Mouse (Mus musculus) heart, embryonic 16.5 days (tissue): ENCODE measurements around the gene Spindoc. TPM values are rescaled to one million over a fixed set of nuclear protein-coding genes. Genes with fewer than 3 reads are reported as not detected.

Source experiments
- ATAC-seq: fragments of 200-750 bp; cut with Nextera tagmentation; replicated peaks from 2 replicates; pipeline ENCODE4 v1.8.0; 2017; ENCODE audit warnings: moderate number of reproducible peaks; ENCODE audit not compliant: insufficient read depth, low FRiP score; ENCODE audit errors: extremely low read depth
- H3K27ac ChIP-seq: fragments of 300-500 bp; sonication (generic); 2 replicates; pipeline ENCODE4 v1.5.1; 2014; ENCODE audit warnings: mild to moderate bottlenecking, low read length, control low read depth, moderate library complexity
- H3K27me3 ChIP-seq: fragments of 300-500 bp; sonication (generic); 2 replicates; pipeline ENCODE4 v1.6.1; 2014; ENCODE audit warnings: low read length, mixed read lengths; ENCODE audit not compliant: control insufficient read depth, insufficient read depth
- H3K36me3 ChIP-seq: fragments of 300-500 bp; sonication (generic); 2 replicates; pipeline ENCODE4 v1.6.1; 2014; ENCODE audit not compliant: control insufficient read depth, insufficient read depth
- H3K4me1 ChIP-seq: fragments of 300-500 bp; sonication (generic); 2 replicates; pipeline ENCODE4 v1.6.1; 2014; ENCODE audit warnings: low read length, mixed read lengths; ENCODE audit not compliant: control insufficient read depth, insufficient read depth
- H3K4me2 ChIP-seq: fragments of 300-500 bp; sonication (generic); 2 replicates; pipeline ENCODE4 v1.6.1; 2014; ENCODE audit warnings: low read depth, mild to moderate bottlenecking, control low read depth, low read length
- H3K4me3 ChIP-seq: fragments of 300-500 bp; sonication (generic); 2 replicates; pipeline ENCODE4 v1.5.1; 2014; ENCODE audit warnings: mild to moderate bottlenecking, control low read depth, low read length
- H3K9ac ChIP-seq: fragments of 300-500 bp; sonication (generic); 2 replicates; pipeline ENCODE4 v1.6.1; 2014; ENCODE audit warnings: low read length, control low read depth
- H3K9me3 ChIP-seq: fragments of 300-500 bp; sonication (generic); replicated peaks from 2 replicates; pipeline ENCODE4 v1.6.1; 2016; ENCODE audit warnings: low read length; ENCODE audit not compliant: control insufficient read depth
- WGBS: fragments of 180-500 bp; shearing (Covaris S2); extraction: QIAGEN DNeasy Blood & Tissue Kit; methylation state at CpG from one replicate; pipeline ENCODE4 v1.1.7; 2014; 5-methylcytosine and 5-hydroxymethylcytosine counted together
- polyA plus RNA-seq: library from polyadenylated mRNA; unstranded; fragments of >200 nt; fragmentation: Nextera tagmentation; extraction: Ambion mirVana; gene quantifications from 2 replicates; pipeline ENCODE4 v1.2.1, GENCODE M21; 2015

Gene Spindoc
- polyA plus RNA-seq, 1 experiment from 2014 or later = 15.0 TPM

- Histone ChIP-seq H3K4me2 (peak overlapping the region; percentile 97), H3K4me3 (peak overlapping the region; percentile 97), H3K9ac (peak overlapping the region; percentile 97), H3K27ac (peak overlapping the region; percentile 86), H3K4me1 (peaks cover 48% of the 10 kb centered on the region), H3K36me3 (no peaks in the 10 kb centered on the region), H3K9me3 (no peaks in the 10 kb centered on the region), H3K27me3 (no peaks in the 10 kb centered on the region)
- WGBS = under 1% methylated on average over 36 of the region's 46 CpGs
- peak; percentile 65 for ATAC-seq
Measured at GRCm38 (mm10) chr19:7340780-7341475, 41.9 kb downstream of the Spindoc start.

- H3K4me1 ChIP-seq = peaks cover 51% of the 10 kb centered on the region
- no peaks in the 10 kb centered on the region for H3K9me3 ChIP-seq
- peak overlapping the region; percentile 97 for H3K4me2 ChIP-seq
- H3K27ac ChIP-seq = peak overlapping the region; percentile 86
- H3K9ac ChIP-seq = peak overlapping the region; percentile 97
- no peaks in the 10 kb centered on the region for H3K27me3 ChIP-seq
- no peaks in the 10 kb centered on the region for H3K36me3 ChIP-seq
- peak overlapping the region; percentile 97 for H3K4me3 ChIP-seq
- no peak for ATAC-seq
- WGBS = under 1% methylated on average over 15 of the region's 15 CpGs
Measured at GRCm38 (mm10) chr19:7340371-7340779, 42.4 kb downstream of the Spindoc start.

GRCm38 (mm10) chr19:7339867-7340266 is 42.9 kb downstream of the Spindoc start:
- Histone ChIP-seq H3K9me3 (no peaks in the 10 kb centered on the region), H3K4me3 (peak overlapping the region; percentile 97), H3K36me3 (no peaks in the 10 kb centered on the region), H3K27ac (peak overlapping the region; percentile 86; the same call in 1 of the 2 replicates), H3K27me3 (no peaks in the 10 kb centered on the region), H3K9ac (peak overlapping the region; percentile 97), H3K4me2 (peak overlapping the region; percentile 97), H3K4me1 (peaks cover 51% of the 10 kb centered on the region)
- whole genome bisulfite sequencing = 37% methylated on average over 4 of the region's 4 CpGs
- ATAC-seq = no peak

GRCm38 (mm10) chr19:7339026-7339425 is 43.8 kb downstream of the Spindoc start:
- peaks cover 51% of the 10 kb centered on the region for H3K4me1 ChIP-seq
- H3K9me3 ChIP-seq = no peaks in the 10 kb centered on the region
- WGBS = 26% methylated on average over 5 of the region's 5 CpGs
- peak overlapping the region; percentile 97 for H3K4me2 ChIP-seq
- H3K4me3 ChIP-seq = peak overlapping the region; percentile 97
- H3K27ac ChIP-seq = peak overlapping the region; percentile 25; the same call in 1 of the 2 replicates
- ATAC-seq = no peak
- no peaks in the 10 kb centered on the region for H3K27me3 ChIP-seq
- H3K36me3 ChIP-seq = no peaks in the 10 kb centered on the region
- peak overlapping the region; percentile 97 for H3K9ac ChIP-seq

GRCm38 (mm10) chr19:7337781-7338342 is 44.9 kb downstream of the Spindoc start:
- no peaks in the 10 kb centered on the region for H3K36me3 ChIP-seq
- peaks cover 51% of the 10 kb centered on the region for H3K4me1 ChIP-seq
- no peak overlapping the region for H3K27ac ChIP-seq
- no peaks in the 10 kb centered on the region for H3K27me3 ChIP-seq
- no peaks in the 10 kb centered on the region for H3K9me3 ChIP-seq
- no peak overlapping the region for H3K4me3 ChIP-seq
- WGBS = 51% methylated on average over 2 of the region's 2 CpGs
- H3K4me2 ChIP-seq = no peak overlapping the region
- 0 out of 2 replicates have a peak overlapping the region, but pooled peaks have one; percentile 13 for H3K9ac ChIP-seq
- no peak for ATAC-seq

- Histone ChIP-seq H3K27me3 (no peaks in the 10 kb centered on the region), H3K27ac (no peak overlapping the region), H3K36me3 (0 out of 2 replicates have a peak, but pooled peaks cover 1% of the 10 kb centered on the region), H3K9ac (no peak overlapping the region), H3K4me1 (peaks cover 47% of the 10 kb centered on the region), H3K4me2 (no peak overlapping the region), H3K4me3 (no peak overlapping the region), H3K9me3 (no peaks in the 10 kb centered on the region)
- 72% methylated on average over 4 of the region's 4 CpGs for WGBS
- no peak for ATAC-seq
Measured at GRCm38 (mm10) chr19:7335656-7336055, 47.1 kb downstream of the Spindoc start.

- no peaks in the 10 kb centered on the region for H3K27me3 ChIP-seq
- H3K36me3 ChIP-seq = peaks cover 4% of the 10 kb centered on the region; the same call in 1 of the 2 replicates
- ATAC-seq = no peak
- no peaks in the 10 kb centered on the region for H3K9me3 ChIP-seq
- H3K9ac ChIP-seq = no peak overlapping the region
- WGBS = 70% methylated on average over 2 of the region's 2 CpGs
- no peak overlapping the region for H3K4me2 ChIP-seq
- peaks cover 33% of the 10 kb centered on the region for H3K4me1 ChIP-seq
- no peak overlapping the region for H3K4me3 ChIP-seq
- H3K27ac ChIP-seq = no peak overlapping the region
Measured at GRCm38 (mm10) chr19:7334049-7334448, 48.7 kb downstream of the Spindoc start.

GRCm38 (mm10) chr19:7321391-7321790 is 61.4 kb downstream of the Spindoc start:
- 86% methylated on average over 3 of the region's 3 CpGs for WGBS
- Histone ChIP-seq H3K27me3 (no peaks in the 10 kb centered on the region), H3K4me3 (no peak overlapping the region), H3K9me3 (no peaks in the 10 kb centered on the region), H3K9ac (no peak overlapping the region), H3K4me1 (no peaks in the 10 kb centered on the region), H3K36me3 (no peaks in the 10 kb centered on the region), H3K4me2 (no peak overlapping the region), H3K27ac (no peak overlapping the region)
- ATAC-seq = no peak

- ATAC-seq = no peak
- Histone ChIP-seq H3K36me3 (no peaks in the 10 kb centered on the region), H3K27ac (no peak overlapping the region), H3K27me3 (no peaks in the 10 kb centered on the region), H3K4me2 (no peak overlapping the region), H3K4me3 (no peak overlapping the region), H3K9ac (no peak overlapping the region), H3K4me1 (peaks cover 2% of the 10 kb centered on the region; the same call in 1 of the 2 replicates), H3K9me3 (no peaks in the 10 kb centered on the region)
- 54% methylated on average over 2 of the region's 2 CpGs for WGBS
Measured at GRCm38 (mm10) chr19:7320181-7320580, 62.6 kb downstream of the Spindoc start.
